Mouse (Mus musculus): ENCODE measurements at regions not wholly inside any gene's neighbourhood (a gene's known extent, or its start where the extent isn't known, plus 50 kb on each side); places are given as distances from the start of the nearest gene placed in this dataset.

DNA sequence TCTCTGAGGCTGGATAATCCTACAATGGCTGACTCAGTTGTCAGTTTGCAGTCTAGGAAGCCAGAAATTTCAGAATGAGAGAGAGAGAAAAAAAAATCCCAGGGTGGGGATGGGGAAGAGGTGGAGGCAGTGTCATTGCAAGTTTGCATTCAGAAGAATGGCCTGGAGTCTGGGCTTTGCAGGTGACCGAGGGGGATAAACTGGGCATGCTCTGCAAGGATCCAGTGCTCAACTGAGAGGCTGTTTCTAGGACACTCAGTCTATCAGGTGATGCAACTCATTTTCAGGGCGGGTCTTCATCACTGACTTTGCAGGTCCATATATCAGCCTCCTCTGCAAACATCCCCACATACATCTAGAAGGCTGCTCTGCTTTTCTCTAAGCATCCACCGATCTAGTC lies 256.7 kb downstream of the Dact1 start:
- WGBS, result 97% methylated on average over 3 of the region's 3 CpGs
- no peak for TF ChIP-seq POLR2A (IDR thresholded peaks at IDR 0.05; ENCODE audit: control insufficient read depth, extremely low read depth, insufficient read depth, low read length, poor library complexity)
- no peak for TF ChIP-seq CTCF (IDR thresholded peaks at IDR 0.05; ENCODE audit: borderline replicate concordance, control insufficient read depth, extremely low read depth, insufficient read depth, low read length, poor library complexity)

DNA sequence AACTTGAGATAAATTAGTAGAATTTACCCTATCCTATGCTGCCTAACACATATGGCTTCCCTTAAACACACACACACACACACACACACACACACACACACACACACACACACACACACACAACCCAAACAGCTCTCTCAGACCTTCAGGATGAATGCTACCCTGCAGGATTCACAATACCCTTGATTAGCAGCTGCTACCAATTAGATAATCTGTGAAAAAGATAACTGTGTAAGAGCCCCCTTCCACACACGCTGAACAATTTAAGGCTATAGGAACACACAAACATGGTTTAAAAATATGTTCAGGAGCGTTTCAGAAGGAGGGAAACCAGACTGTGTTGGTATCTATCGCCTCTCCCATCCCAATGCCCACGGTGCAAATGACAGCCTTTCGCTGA lies 258.6 kb downstream of the Dact1 start:
- H3K36me3 ChIP-seq (ENCODE audit: control insufficient read depth, insufficient read depth, low read length), result no peaks in the 10 kb centered on the region
- 92% methylated on average over 5 of the region's 5 CpGs for WGBS
- H3K4me3 ChIP-seq (ENCODE audit: control insufficient read depth, insufficient read depth, low read length), result no peak overlapping the region
- no peak overlapping the region for H3K27ac ChIP-seq (ENCODE audit: control insufficient read depth, insufficient read depth, low read length)
- TF ChIP-seq POLR2A (IDR thresholded peaks at IDR 0.05; ENCODE audit: control insufficient read depth, extremely low read depth, insufficient read depth, low read length, poor library complexity), result no peak
- no peak for TF ChIP-seq CTCF (IDR thresholded peaks at IDR 0.05; ENCODE audit: borderline replicate concordance, control insufficient read depth, extremely low read depth, insufficient read depth, low read length, poor library complexity)
- DNase-seq, result no peak
- no peaks in the 10 kb centered on the region for H3K27me3 ChIP-seq (ENCODE audit: control insufficient read depth, insufficient read depth, low read length)
- no peaks in the 10 kb centered on the region for H3K4me1 ChIP-seq (replicated peaks; ENCODE audit: control insufficient read depth, insufficient read depth, low read length)

More for the DNA sequence above, 256.7 kb downstream of the Dact1 start:
- Histone ChIP-seq H3K4me3 (ENCODE audit: control insufficient read depth, insufficient read depth, low read length) (no peak overlapping the region), H3K27me3 (ENCODE audit: control insufficient read depth, insufficient read depth, low read length) (no peaks in the 10 kb centered on the region), H3K4me1 (replicated peaks; ENCODE audit: control insufficient read depth, insufficient read depth, low read length) (no peaks in the 10 kb centered on the region), H3K27ac (ENCODE audit: control insufficient read depth, insufficient read depth, low read length) (no peak overlapping the region), H3K36me3 (ENCODE audit: control insufficient read depth, insufficient read depth, low read length) (no peaks in the 10 kb centered on the region)
- no peak for DNase-seq

DNA sequence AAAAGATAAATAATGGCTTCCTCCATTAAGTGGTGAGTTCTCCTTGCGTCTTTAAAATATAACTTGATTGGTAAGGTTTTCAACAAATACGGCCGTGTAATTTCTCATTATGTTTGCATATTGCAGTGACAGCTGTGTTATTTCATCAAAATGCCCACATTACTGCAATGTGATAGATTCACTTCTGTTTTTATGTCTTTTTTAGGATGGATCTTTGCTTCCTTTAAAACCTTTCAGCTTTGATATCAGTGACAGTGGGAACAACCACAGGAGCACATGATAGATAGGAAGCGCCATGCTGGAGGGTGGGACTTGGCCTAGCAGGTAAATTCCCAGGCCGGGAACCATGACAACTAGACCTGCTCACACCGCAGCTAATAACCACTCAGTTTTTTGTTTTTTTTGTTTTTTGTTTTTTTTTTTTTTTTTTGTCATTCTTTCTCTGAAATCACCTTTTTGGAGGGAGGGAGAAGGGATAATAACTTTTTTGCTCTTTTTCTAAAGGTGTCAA lies 259.3 kb downstream of the Dact1 start:
- no peaks in the 10 kb centered on the region for H3K4me1 ChIP-seq (replicated peaks; ENCODE audit: control insufficient read depth, insufficient read depth, low read length)
- WGBS, result 88% methylated on average over 6 of the region's 6 CpGs
- no peaks in the 10 kb centered on the region for H3K36me3 ChIP-seq (ENCODE audit: control insufficient read depth, insufficient read depth, low read length)
- H3K4me3 ChIP-seq (ENCODE audit: control insufficient read depth, insufficient read depth, low read length), result no peak overlapping the region
- H3K27ac ChIP-seq (ENCODE audit: control insufficient read depth, insufficient read depth, low read length), result no peak overlapping the region
- no peak for TF ChIP-seq POLR2A (IDR thresholded peaks at IDR 0.05; ENCODE audit: control insufficient read depth, extremely low read depth, insufficient read depth, low read length, poor library complexity)
- TF ChIP-seq CTCF (IDR thresholded peaks at IDR 0.05; ENCODE audit: borderline replicate concordance, control insufficient read depth, extremely low read depth, insufficient read depth, low read length, poor library complexity), result no peak
- no peak for DNase-seq
- H3K27me3 ChIP-seq (ENCODE audit: control insufficient read depth, insufficient read depth, low read length), result no peaks in the 10 kb centered on the region

DNA sequence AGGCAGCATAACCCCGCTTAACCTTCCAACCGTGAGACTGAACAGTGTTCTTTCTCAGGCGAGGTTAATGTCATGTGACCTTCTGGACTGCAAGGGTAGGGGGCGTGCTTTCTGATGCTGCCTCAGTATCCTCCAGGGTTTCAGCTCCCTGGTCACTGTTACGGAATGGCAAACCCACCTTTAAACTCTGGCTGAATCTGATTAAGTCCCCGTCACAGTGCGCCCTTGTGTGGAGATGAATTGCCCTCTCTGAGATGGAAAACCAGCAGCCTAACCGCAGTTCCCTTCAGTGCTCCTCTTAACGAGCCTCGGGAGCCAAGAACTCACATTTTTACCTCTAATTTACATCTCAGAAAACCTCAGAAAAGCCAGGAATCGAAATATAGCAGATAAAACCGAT lies 260.0 kb downstream of the Dact1 start:
- Histone ChIP-seq H3K27ac (ENCODE audit: control insufficient read depth, insufficient read depth, low read length) (no peak overlapping the region), H3K27me3 (ENCODE audit: control insufficient read depth, insufficient read depth, low read length) (no peaks in the 10 kb centered on the region), H3K4me3 (ENCODE audit: control insufficient read depth, insufficient read depth, low read length) (no peak overlapping the region), H3K4me1 (replicated peaks; ENCODE audit: control insufficient read depth, insufficient read depth, low read length) (no peaks in the 10 kb centered on the region), H3K36me3 (ENCODE audit: control insufficient read depth, insufficient read depth, low read length) (no peaks in the 10 kb centered on the region)
- 74% methylated on average over 12 of the region's 12 CpGs for WGBS
- DNase-seq, result no peak
- no peak for TF ChIP-seq POLR2A (IDR thresholded peaks at IDR 0.05; ENCODE audit: control insufficient read depth, extremely low read depth, insufficient read depth, low read length, poor library complexity)
- TF ChIP-seq CTCF (IDR thresholded peaks at IDR 0.05; ENCODE audit: borderline replicate concordance, control insufficient read depth, extremely low read depth, insufficient read depth, low read length, poor library complexity), result no peak

DNA sequence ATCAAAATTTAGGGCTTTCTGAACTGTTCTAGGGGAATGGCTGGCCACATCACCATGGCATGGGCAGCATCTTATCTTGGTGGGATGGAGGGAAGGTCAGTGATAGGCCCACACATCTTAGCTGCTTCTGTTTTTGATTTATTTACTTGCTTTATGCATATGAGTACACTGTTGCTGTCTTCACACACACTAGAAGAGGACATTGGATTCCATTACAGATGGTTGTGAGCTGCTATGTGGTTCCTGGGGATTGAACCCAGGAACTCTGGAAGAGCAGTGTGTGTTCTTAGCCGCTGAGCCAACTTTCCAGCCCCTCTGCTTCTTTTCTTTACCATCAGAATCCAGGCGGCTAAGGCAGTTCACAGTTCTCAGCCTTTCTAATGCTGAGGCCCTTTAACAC lies 260.4 kb downstream of the Dact1 start:
- H3K4me1 ChIP-seq (replicated peaks; ENCODE audit: control insufficient read depth, insufficient read depth, low read length), result no peaks in the 10 kb centered on the region

DNA sequence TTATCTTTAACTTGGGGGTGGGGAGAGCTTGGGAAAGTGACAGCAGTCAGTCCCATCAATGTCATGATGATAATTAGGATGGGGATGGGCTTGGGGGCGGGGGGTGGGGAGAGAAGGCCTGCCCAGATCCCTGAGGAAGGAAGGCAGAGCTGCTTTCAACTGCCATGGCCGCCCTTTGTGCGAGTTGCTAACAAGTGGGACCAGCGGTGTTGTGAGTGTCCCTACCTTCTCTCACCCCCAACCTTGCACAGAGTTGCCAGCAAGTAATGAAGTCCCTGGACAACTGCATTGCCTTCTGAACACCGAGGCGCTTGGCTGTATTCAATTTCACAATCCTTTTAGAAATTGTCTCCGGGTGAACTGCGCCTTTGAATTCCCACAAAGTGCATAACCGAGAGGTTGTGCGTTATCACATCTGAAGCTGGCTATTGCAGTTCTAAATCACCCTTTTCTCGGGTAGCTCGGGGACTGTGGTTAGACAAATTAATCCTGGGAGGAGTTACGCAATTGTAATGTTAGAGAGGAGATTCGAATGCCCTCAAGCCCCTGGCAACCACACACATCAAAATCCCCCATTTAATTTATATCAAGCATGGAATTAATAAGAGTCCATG lies 257.9 kb upstream of the Daam1 start:
- no peak overlapping the region for H3K27ac ChIP-seq (ENCODE audit: control insufficient read depth, insufficient read depth, low read length)
- no peak for TF ChIP-seq CTCF (IDR thresholded peaks at IDR 0.05; ENCODE audit: borderline replicate concordance, control insufficient read depth, extremely low read depth, insufficient read depth, low read length, poor library complexity)
- TF ChIP-seq POLR2A (IDR thresholded peaks at IDR 0.05; ENCODE audit: control insufficient read depth, extremely low read depth, insufficient read depth, low read length, poor library complexity), result no peak
- H3K36me3 ChIP-seq (ENCODE audit: control insufficient read depth, insufficient read depth, low read length), result no peaks in the 10 kb centered on the region
- no peak for DNase-seq
- H3K4me1 ChIP-seq (replicated peaks; ENCODE audit: control insufficient read depth, insufficient read depth, low read length), result peaks cover 3% of the 10 kb centered on the region; the same call in 1 of the 2 replicates
- no peaks in the 10 kb centered on the region for H3K27me3 ChIP-seq (ENCODE audit: control insufficient read depth, insufficient read depth, low read length)
- no peak overlapping the region for H3K4me3 ChIP-seq (ENCODE audit: control insufficient read depth, insufficient read depth, low read length)
- WGBS, result 80% methylated on average over 14 of the region's 14 CpGs

More for the DNA sequence above, 260.4 kb downstream of the Dact1 start:
- no peak overlapping the region for H3K4me3 ChIP-seq (ENCODE audit: control insufficient read depth, insufficient read depth, low read length)
- H3K27ac ChIP-seq (ENCODE audit: control insufficient read depth, insufficient read depth, low read length), result no peak overlapping the region
- no peak for TF ChIP-seq CTCF (IDR thresholded peaks at IDR 0.05; ENCODE audit: borderline replicate concordance, control insufficient read depth, extremely low read depth, insufficient read depth, low read length, poor library complexity)
- no peak for TF ChIP-seq POLR2A (IDR thresholded peaks at IDR 0.05; ENCODE audit: control insufficient read depth, extremely low read depth, insufficient read depth, low read length, poor library complexity)
- 85% methylated on average over 2 of the region's 2 CpGs for WGBS
- no peak for DNase-seq
- H3K36me3 ChIP-seq (ENCODE audit: control insufficient read depth, insufficient read depth, low read length), result no peaks in the 10 kb centered on the region
- H3K27me3 ChIP-seq (ENCODE audit: control insufficient read depth, insufficient read depth, low read length), result no peaks in the 10 kb centered on the region
